Mouse (Mus musculus): Measurements from ENCODE around the gene Btaf1.

The Btaf1 gene

DNA sequence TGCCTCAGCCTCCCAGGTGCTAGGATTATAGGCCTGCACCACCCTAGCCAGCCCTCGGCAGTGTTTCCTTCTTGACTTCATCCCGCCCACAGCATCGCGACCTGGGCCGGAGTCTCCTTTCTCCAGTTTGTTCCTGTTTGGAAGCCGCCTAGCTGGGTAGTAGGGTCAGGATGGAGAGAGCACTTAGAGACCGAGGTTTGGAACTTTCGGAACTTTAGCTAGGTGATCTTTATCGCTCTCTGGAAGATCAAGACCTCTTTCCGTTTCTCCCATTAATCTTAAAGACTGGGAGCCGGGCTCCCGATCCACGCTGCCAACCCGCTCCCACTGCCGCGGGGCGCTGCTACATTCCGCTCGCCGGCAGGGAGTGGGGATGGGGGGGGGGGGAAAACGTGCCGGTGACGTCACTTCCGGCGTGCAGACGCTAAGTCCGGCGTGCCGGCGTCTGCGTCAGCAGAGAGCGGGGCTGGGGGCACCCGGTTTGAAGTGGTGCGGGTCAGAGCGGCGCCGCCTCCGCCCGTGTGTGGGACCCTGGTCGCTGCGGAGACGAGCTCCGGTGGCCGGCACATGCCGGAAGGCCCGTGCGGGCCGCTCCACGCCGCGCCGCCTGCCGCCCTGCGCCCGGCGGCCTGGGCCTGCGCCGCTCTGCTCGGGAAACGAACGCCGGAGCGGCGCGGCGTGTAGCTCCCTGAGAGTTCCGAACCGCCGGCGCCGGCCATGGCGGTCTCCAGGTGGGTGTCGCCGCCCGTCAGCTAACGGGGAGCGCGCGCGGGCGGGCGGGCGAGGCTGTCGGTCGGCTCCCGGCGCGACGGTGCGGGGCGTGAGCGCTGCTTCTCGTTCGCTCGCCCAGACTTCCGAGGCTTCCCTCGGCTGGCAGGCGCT, at the start of gene Btaf1:
Gene Btaf1, plus strand, starts transcription at position 409 of the 882 bp plus-strand sequence.
- peak; percentile 74 for DNase-seq (ENCODE audit: low spot score)

DNA sequence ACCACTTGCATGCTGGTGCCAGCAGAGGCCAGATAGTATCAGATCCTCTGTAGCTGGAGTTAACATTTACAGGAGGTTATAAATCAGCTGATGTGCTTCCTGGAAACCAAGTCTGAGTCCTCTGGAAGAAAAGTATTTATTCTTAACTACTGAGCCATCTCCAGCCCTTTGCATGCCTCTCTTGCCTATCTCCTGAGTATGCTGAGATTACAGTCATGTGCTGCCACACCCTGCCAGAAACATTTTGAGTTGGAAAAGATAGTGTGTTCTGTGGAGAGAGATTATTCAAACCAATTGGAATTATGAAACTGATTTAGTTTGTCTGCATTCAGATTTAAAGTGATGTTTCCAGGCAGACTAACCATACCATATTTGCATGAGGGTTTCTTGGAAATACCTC, 48.5 kb upstream of the Btaf1 start:
- no peak for DNase-seq (ENCODE audit: low spot score)

DNA sequence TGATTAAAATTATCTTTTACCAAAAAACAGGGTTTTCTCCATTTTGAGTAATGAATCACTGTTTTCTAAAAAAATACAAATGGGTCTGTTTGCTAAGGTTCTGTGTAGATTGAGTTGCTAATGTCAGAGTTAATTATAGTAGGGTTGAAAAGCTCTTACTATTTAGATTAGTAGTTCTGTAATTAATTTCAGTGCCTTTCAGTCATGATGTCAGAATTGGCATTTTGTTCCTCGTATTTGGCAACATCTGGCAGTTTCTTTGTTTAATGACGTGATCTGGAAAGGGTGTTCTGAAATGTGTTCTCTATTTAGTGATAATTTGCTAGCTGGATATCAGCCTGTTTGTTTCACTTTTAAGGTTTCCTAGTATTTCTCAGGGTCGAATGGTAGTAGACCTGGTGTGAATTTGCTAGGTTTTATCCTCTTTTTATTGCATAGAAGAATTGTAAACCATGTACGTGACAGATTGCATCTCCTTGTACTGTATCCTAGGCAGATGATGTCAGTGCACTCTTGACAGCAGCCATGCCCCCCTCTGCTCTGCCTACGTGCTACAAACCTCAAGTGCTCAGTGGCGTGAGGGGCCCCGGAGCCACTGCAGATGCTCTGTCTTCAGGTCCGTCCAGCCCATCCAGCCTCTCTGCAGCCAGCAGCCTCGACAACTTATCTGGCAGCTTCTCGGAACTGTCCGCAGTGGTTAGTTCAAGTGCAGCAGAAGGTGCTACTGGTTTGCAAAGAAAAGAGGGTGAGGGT, 47.0 kb upstream of the Btaf1 start:
- no peak for DNase-seq (ENCODE audit: low spot score)

DNA sequence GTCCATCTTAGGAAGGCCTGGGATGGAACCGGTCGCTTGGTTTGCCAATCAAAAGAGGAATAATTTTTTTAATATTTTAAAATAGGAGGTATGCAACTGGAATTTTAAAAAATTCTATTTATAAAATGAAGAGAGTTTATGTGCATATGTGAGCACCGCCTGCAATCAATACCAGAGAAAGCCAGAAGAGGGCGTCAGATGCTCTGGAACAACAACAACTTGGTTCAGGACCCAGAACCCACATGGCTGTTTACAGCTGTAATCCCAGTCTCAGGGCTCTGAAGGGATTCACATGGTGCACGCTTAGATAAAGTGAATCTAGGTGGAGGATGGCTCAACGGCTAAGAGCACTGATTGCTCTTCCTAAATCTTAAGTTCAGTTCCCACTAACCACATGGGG, 42.8 kb upstream of the Btaf1 start:
- no peak for DNase-seq (ENCODE audit: low spot score)

DNA sequence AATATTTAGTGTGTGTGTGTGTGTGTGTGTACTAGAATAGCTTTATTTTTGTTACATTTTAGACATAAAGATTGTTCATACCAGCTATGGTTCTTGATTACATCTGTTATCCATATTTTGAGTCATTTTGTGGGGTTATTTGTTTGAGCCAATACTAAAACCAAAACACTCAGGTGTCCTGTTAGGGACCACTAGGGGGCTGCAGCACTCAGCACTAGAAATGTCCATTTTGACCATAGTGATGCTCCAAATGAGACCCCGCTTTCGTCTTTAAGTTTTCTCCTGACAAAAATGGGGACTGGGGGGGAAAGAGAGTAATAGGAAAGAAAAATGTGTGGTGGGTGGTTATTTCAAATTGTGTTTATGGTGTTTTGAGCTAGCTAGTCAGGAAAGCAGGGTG, 39.6 kb upstream of the Btaf1 start:
- no peak for DNase-seq (ENCODE audit: low spot score)

DNA sequence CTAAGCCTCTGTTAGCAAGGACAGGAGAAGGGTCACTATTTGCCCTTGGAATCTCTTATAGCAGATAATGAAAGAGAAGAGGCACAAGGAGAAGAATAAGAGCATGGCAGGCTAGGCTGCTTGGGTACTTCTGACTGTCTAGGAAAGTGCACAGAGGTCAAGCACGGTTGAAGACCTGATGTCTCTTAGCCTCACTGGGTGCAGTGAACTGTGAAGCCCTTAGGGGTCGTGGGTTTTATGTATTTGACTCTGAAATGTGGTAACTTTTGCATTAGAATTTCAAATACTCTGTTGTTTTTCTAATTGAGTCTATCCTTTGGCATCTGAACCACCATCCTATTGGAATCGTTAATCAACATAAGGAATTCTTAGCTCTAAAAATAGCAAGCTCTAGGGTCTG, 38.2 kb upstream of the Btaf1 start:
- no peak for DNase-seq (ENCODE audit: low spot score)

DNA sequence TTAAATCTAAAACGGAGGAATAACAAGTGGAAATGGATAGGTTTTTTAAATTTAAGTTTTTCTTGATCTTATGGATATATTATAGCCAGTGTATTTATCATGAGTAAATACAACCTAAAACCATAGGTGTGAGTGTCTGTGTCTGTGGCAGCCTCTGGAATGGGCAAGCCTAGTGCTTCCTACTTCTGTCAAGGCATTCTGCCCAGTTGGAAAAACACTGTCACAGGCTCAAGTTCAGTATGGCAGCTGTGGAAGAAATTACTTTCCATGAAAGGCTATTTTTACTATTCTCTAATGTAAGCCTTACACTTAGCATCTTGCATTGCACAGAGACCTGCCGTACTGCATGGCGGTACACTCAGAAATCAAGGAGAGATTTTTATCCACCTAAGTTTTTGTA, 34.1 kb upstream of the Btaf1 start:
- no peak for DNase-seq (ENCODE audit: low spot score)

DNA sequence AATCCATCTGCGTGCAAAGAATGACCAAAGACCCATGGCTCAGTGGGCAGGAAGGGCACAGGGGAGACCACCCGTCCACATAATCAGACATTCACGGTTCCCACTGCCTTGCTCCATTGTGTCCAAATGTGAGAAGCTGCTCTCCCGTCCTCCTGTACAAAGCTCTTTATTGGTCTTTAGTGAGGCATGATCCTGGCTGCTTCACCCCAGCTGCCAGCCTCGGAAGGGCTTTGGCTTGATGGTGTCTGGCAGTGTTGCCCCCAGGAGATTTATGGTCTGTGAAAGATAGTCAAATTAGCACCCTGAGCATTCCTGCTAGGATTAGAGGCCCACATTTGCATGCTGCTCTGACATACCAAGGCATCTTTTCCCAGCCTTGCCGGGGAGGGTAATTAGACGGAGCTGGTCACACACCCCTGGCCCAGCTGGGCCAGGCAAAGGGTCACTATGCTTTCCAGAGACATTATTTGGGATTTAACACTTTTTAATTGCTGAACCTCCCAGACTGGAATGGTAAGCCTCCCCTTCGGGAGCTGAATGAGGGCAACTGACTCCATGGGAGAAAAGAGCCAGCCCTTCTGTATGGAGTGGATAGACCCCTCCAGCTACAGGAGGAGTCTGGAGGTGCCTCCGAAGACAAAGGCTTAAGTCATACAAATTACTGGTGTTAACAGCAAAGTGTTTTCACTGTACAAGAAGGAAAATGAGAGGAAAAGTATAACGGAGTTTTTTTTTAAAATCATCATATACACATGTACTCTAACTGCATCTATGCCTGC, 28.9 kb upstream of the Btaf1 start:
- no peak for DNase-seq (ENCODE audit: low spot score)

DNA sequence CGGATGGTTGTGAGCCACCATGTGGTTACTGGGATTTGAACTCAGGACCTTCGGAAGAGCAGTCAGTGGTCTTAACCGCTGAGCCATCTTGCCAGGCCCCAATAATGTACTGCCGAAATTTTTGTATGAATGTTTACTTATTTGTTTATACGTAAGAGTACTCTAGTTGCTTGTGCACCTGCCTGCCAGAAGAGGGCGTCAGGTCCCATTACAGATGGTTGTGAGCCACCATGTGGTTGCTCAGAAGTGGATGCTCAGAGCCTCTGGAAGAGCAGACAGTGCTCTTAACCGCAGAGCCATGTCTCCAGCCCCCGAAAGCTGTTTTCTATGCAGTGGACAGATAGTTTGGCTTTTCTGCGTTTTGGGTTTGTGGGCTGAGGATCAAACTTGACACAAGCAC, 28.1 kb upstream of the Btaf1 start:
- no peak for DNase-seq (ENCODE audit: low spot score)

DNA sequence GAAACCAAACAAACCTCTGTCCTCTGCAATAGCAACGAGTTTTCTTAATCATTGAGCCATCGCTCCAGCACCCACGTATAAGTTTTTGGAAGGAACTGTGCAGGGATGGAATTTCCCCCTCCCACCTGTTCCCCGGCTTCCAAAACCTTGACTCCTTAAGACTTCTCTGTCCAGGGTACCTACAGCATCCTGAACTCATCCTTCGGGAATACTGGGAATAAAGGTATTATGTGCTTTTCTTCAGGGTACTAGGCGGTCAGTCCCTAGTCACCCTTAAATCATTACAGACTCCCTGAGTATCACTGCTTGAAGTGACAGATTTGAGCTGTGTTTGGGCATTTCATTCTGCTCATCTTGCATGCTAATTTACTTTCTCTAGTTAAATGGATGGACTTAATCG, 22.5 kb upstream of the Btaf1 start:
- no peak for DNase-seq (ENCODE audit: low spot score)

DNA sequence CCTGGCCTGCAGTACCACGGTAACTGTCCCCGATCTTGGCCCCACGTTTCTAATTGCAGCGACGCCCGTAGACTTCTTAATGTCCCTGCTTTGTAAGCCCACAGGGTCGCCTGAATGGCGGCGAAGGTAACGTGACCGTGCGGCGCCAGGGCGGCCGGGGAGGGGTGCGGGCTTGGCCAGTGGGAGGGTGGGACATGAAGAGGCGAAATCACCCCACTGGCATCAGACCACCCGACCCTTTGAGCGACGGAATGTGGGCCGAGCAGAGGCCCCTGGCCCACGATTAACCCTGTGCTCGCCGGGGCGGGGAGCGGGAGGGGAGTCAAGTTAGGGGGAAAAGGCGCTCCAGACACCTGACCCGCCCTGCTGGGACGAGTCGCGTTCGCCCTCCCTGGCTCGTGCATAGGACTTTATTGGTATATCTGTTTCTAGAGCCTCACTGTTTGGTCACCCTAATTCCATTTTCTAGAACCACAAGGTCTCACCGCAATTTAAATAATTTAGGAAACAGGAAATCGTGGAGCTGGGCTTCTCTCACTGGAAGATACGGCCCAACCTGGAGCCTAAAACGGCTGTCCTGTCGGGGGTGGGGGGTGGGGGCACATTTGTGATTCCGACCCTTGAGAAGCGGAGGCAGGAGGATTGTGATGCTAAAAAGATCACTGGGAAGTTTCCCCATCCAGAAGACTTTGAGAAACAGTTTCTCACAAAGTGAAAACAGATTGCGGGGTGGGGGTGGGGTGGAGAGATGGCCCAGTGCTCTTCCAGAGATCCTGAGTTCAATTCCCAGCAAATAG, 21.5 kb upstream of the Btaf1 start:
- no peak for DNase-seq (ENCODE audit: low spot score)

DNA sequence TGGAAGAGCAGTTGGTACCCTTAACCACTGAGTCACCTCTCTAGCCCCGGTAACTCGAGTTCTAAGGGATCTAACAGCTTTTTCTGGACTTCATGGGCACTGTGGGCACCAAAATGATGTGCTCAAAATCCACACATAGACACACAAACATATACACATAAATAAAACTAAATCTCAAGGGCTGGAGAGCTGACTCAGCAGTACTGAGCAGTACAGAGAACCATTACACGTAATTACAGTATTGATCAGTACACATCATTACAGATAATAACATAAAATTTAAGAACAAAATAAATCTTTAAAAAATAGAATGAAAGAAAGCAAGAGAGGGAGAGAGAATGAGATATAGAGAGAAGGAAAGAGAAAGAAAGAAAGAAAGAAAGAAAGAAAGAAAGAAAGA, 16.7 kb upstream of the Btaf1 start:
- DNase-seq (ENCODE audit: low spot score) = no peak

DNA sequence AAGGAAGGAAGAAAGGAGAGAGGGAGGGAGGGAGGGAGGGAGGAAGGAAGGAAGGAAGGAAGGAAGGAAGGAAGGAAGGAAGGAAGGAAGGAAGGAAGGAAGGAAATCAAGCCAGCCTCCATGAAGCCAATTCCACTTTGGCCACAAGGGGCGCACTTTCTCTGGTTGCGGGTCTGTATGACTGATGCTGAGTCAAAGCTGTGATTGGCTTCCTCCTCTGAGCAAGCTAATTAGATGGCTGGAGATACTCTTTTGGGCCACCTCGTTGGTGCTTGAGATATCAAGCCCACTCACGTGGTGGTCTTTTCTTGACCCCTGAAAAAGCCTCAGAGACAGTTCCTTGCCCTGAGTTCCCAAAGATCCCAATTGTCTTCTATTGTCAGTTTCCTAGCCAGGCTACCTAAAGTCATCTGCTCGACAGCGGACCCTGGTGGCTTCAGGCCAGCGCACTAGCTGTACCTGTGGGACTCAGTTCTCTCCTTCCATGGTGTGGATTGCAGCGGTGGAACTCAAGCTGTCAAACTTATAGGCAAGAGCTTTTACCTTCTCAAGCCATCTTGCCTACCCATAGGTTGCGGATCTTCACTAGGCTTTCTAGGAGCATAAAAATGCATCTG, 16.1 kb upstream of the Btaf1 start:
- DNase-seq (ENCODE audit: low spot score) = peak; percentile 49

DNA sequence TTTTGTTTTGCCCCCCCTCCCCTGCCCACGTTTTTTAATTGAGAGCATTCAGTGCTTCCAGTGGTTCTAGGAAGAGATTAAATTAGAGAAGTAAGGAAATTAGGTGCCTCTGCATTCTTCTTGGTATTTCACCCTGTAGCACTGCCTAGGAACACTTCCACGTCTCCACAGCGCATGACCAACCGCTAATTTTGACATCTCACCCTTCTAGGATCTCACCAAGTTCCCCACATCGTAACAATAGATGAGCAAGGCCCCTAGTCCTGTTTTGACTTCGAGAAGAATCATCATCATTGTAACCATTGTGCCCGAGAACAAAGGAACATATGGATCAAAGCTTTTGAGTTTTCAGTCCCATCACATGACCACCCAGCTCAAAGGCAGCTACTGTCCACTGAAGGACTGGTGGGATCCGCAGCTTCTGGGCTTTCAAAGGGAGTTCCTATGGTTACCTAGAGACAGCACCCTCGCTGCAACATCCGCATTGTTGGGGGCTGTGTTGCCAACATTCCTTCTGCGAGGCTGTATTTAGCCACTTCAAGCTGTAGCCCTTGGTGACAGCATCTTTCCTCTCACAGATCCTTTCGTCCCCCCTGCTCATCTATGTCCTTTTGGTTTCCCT, 15.3 kb upstream of the Btaf1 start:
- no peak for DNase-seq (ENCODE audit: low spot score)

DNA sequence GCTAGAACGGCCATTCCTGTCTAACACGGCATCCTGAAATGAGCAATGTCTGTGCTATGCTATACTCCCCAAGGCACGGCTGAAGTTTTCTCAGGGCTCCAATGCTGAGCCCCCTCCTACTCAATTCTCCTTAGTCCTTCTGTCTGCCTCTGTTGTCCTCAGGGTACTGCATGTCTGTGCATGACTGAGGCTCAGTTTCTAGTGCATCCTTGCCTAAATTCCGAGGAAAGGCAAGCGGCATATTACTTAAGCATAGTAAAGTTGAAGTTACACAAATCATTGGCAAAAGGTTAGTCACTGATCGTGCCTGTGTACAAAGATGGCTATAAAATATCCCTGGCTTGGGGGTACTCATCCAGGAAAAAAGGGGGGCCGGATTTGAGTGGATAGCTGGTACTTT, 12.8 kb upstream of the Btaf1 start:
- DNase-seq (ENCODE audit: low spot score) = no peak

DNA sequence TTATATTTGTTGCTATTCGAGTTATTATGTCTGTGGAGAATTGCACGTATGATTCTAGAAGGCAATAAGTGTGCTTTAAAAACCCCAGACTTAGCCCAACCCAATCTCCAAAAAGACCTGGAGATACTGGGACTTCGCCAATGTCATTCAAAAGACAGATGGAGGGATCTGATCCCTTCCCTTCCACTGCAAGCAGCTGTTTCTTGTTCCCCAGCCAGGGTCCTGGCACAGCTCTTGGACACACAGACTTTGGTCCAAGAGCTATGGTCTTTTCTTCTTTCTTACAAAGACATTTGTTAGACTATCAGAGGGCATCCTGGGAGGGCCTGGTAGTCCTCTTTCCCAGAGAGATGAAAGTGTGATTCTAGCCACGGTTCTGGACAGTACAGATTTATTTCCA, 9.7 kb upstream of the Btaf1 start:
- no peak for DNase-seq (ENCODE audit: low spot score)

DNA sequence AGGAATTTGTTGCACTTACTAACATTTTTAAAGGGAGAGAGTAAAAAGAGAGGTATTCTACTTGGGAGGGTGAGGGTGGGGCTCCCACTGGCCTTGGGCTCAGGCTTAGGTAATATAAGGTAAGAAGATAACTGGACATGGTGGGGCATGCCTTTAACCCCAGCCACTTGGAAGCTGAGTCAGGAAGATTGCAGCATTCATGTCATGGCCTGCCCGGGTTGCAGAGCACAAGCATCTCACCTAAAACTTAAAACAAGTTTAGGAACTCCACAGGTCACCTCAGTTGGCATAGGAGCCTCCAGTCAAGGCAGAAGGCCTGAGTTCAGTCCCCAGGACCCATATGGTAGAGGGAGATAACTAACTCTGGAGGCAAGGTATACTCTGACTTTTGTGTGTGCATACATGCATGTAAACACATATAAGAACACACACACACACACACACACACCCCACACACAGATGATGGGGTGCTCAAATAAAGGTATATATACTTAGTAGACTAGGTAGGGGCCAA, 8.9 kb upstream of the Btaf1 start:
- DNase-seq (ENCODE audit: low spot score) = no peak

DNA sequence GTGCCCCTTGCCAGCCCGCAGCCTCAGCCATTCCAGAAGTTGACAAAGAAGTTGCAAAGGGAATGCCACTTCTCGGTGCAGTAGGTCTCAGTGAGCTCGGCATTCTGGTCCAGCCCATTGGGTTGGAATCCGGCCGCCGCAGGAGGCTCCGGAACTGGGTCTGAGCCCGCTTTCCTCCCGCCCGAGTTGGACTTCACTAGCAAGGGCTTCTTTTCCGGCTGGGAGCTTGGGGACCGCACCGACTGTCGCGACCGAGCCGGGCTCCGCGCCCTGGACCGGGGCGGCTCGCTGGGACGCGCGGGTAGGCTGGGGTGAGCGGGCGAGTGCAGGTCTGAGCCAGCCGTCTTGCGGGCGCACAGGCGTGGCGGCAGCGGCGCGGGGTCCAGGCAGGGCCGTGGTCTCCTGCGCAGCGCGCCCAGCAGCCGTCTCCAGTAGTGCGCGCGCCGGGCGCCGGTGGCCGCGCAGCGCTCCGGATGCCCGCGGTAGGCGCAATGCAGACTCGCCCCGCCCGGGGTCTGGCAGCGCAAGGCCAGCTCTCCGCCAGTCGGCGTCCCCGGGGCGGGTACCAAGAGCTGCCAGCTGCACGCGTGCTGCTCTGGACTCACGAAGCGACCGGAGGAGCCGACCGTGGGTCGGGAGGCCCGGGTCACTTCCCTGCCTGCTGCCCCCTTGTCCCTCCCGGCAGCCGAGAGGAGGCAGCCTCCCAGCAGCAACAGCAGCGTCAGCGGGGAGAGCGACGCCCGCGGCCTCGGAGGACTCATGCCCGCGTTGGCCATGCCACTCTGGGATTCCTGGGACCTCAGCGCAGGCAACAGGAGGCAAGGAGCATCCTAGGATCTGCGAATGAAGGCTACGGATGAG, 7.2 kb upstream of the Btaf1 start:
- DNase-seq (ENCODE audit: low spot score) = peak; percentile 81

DNA sequence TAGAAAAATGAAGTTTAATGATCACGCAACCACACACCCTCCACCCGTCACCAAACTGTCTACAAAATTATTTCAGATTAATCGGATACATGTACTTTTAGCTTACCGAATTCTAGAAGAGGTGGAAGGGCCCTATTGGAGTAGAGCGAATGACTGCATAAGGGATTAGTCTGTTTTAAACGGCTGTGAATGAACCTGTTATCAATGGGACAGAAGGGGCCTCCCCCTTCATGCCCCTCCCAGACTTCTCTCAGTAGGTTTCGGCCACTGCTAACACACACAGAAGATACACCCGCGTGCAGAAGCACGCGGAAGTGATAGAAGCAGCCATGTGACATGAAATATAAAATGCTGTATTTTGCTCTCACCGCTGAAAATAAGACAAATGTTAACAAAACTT, 6.4 kb upstream of the Btaf1 start, which contains the start of gene Fgfbp3:
Gene Fgfbp3, minus strand, starts transcription at position 150 of the 400 bp plus-strand sequence.
- no peak for DNase-seq (ENCODE audit: low spot score)

DNA sequence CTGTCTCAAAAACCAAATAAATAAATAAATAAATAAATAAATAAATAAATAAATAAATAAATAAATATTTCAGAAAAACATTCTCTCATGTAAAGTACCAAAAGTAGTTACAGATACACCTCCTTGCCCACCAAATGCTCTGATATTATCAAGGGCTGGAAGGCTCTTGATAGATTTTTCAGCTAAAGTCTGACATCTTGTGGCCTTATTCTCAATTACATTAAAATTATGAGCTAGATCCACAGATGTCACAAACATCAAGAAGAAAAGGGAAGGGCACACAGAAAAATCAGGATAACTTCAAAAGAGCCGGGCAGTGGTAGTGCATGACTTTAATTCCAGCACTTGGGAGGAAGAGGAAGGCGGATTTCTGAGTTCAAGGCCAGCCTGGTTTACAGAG, 3.9 kb upstream of the Btaf1 start:
- DNase-seq (ENCODE audit: low spot score) = no peak

Measured in ovary, postnatal 14 days (tissue).